Mouse (Mus musculus): ENCODE results near the gene Amz1. TPM values are rescaled to one million over a fixed set of nuclear protein-coding genes. Genes with fewer than 3 reads are reported as not detected.

The Amz1 gene
- polyA plus RNA-seq, 1 experiment from 2014 or later: 0.65 TPM

DNA sequence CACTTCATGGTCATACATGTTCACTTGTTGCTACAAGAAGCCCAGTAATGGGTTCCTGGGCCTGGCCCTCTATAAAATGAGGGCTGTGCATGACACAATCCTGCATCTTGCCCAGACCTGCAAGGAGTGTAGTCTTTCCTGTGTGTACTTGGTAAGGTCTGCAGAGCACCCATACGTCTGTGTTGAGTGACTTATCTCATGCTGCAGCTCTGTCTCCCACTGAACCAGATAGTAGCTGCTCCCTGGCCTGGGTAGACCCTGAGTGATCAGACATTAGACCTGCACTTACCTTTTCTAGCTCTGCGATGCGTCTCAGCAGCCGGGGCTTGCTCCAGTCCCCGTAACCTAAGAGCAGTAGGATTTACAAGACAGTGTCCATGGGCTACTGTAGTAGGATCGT, 41.8 kb upstream of the Amz1 start:
- Histone ChIP-seq H3K4me1 (replicated peaks; ENCODE audit: control insufficient read depth, insufficient read depth) (no peaks in the 10 kb centered on the region), H3K4me3 (ENCODE audit: low read depth, low read length) (no peak overlapping the region), H3K27ac (replicated peaks) (no peak overlapping the region), H3K36me3 (ENCODE audit: control insufficient read depth, insufficient read depth, low read length) (no peaks in the 10 kb centered on the region; the same call in 1 of the 2 replicates), H3K9ac (ENCODE audit: low read length) (no peak overlapping the region), H3K9me3 (ENCODE audit: control insufficient read depth, low read length) (no peaks in the 10 kb centered on the region), H3K4me2 (replicated peaks; ENCODE audit: low read depth) (no peak overlapping the region), H3K27me3 (ENCODE audit: control insufficient read depth, insufficient read depth, low read length) (no peaks in the 10 kb centered on the region)
- no peak for TF ChIP-seq CTCF (IDR thresholded peaks at IDR 0.05; ENCODE audit: low read depth)
- no peak for TF ChIP-seq EP300 (optimal IDR thresholded peaks at IDR 0.05)
- no peak for ATAC-seq (ENCODE audit: low FRiP score, low TSS enrichment)
- no peak for DNase-seq (ENCODE audit: low spot score)
- WGBS: 88% methylated on average over 6 of the region's 6 CpGs

DNA sequence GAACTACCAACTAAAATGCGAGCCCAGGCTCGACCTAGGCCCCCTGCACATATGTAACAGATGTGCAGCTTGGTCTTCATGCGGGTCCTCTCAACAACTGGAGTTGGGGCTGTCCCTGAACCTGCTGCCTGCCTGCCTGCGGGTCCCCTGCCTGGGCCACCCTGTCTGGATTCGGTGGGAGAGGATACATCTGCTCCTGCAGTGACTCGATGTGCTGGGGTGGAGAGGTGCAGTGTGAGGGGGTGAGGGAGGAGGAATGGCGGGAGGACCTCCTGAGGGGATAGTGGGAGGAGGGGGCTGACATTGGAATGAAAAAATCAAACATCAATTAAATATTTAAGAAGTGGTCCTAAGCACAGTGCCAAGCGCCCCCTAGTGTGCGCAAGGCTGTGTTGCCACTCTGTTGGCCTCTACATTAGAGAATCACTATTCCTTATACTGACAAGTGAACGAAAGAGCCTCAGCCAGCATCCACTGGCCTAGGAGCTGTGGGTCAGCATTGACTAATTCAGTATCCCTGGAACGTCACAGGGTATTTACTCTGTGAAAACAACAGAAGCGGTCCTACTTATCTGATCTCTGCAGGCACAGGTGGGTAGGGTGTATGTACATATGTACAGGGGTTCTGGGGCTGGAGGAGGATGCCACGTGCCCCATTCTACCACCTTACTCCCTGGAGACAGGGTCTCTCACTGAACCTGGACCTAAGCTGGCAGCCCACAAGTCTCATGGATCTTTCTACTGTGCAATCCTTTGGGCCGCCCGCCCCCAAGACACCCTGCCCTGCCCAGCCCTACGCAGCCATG, 39.4 kb upstream of the Amz1 start:
- WGBS: 57% methylated on average over 16 of the region's 16 CpGs
- DNase-seq (ENCODE audit: low spot score): no peak
- ATAC-seq (ENCODE audit: low FRiP score, low TSS enrichment): peak; percentile 59; the same call in 1 of the 2 replicates
- Histone ChIP-seq H3K27ac (replicated peaks) (no peak overlapping the region), H3K4me2 (replicated peaks; ENCODE audit: low read depth) (no peak overlapping the region), H3K36me3 (ENCODE audit: control insufficient read depth, insufficient read depth, low read length) (peaks cover 2% of the 10 kb centered on the region; the same call in 1 of the 2 replicates), H3K27me3 (ENCODE audit: control insufficient read depth, insufficient read depth, low read length) (no peaks in the 10 kb centered on the region), H3K4me1 (replicated peaks; ENCODE audit: control insufficient read depth, insufficient read depth) (no peaks in the 10 kb centered on the region), H3K9me3 (ENCODE audit: control insufficient read depth, low read length) (no peaks in the 10 kb centered on the region), H3K4me3 (ENCODE audit: low read depth, low read length) (no peak overlapping the region), H3K9ac (ENCODE audit: low read length) (no peak overlapping the region)
- TF ChIP-seq EP300 (optimal IDR thresholded peaks at IDR 0.05) (no peak), CTCF (IDR thresholded peaks at IDR 0.05; ENCODE audit: low read depth) (peak; percentile 86)

DNA sequence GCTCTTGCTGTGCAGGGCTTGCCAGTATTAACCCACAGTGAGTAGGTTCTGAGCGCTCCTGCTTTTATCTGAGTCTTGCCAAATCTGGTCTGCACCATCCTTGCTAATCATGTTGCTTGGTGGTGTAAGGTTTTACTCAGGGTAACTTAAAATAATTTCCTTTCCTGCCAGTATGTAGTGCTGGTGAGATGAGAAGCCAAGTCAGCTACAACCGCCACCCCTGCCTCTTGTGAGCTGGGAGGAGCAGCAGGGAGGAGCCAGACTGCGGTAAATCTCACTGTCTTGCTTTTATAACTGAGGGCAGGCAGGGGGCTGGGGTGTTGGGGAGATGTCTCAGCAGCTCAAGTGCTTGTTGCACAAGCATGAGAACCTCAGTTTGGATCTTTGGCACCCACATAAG, 35.5 kb upstream of the Amz1 start:
- Histone ChIP-seq H3K9me3 (ENCODE audit: control insufficient read depth, low read length) (no peaks in the 10 kb centered on the region), H3K36me3 (ENCODE audit: control insufficient read depth, insufficient read depth, low read length) (0 out of 2 replicates have a peak, but pooled peaks cover 4% of the 10 kb centered on the region), H3K27me3 (ENCODE audit: control insufficient read depth, insufficient read depth, low read length) (no peaks in the 10 kb centered on the region), H3K9ac (ENCODE audit: low read length) (no peak overlapping the region), H3K4me2 (replicated peaks; ENCODE audit: low read depth) (no peak overlapping the region), H3K27ac (replicated peaks) (no peak overlapping the region), H3K4me1 (replicated peaks; ENCODE audit: control insufficient read depth, insufficient read depth) (no peaks in the 10 kb centered on the region), H3K4me3 (ENCODE audit: low read depth, low read length) (no peak overlapping the region)
- WGBS: 66% methylated on average over 3 of the region's 3 CpGs
- ATAC-seq (ENCODE audit: low FRiP score, low TSS enrichment) (no peak), DNase-seq (ENCODE audit: low spot score) (no peak)
- TF ChIP-seq EP300 (optimal IDR thresholded peaks at IDR 0.05) (no peak), CTCF (IDR thresholded peaks at IDR 0.05; ENCODE audit: low read depth) (no peak)

DNA sequence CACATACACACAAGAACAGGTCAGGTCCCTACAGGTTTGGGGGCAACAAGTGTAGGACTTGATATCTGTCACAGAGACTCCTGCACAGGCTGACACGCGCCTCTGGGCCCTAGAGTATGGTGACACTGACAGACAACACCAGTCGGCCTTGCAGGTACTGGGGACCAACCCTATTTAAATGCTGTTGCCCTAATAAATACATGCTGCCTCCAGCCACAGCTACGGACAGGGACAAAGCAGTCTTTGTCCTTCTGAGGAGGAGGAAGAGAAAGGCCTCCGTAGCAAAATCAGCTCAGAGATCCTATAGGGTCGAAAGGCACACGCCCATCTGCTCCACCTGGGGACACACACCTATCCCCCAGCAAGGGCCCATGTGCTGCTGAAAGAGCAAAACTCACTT, 27.9 kb upstream of the Amz1 start:
- Histone ChIP-seq H3K36me3 (ENCODE audit: control insufficient read depth, insufficient read depth, low read length) (peaks cover 4% of the 10 kb centered on the region; the same call in 1 of the 2 replicates), H3K4me2 (replicated peaks; ENCODE audit: low read depth) (no peak overlapping the region)

DNA sequence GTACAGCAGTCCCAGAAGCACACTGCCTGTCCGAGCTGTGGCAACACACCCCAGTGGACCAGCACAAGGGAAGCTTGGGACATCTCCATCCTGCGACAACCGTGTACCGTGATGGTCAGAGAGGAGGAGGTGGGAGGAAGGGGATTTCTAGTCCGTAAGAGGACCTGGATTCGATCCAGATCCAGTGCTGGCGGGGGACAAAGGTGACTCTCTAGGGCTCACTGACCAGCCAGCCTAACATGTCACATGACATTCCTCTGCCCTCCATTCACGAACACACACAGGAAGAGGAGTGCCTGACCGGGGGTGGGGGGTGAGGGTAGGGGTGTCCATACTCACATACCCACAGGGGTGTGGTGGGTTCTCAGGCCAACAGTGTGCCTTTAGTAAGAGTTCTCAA, 24.2 kb upstream of the Amz1 start:
- WGBS: 80% methylated on average over 9 of the region's 9 CpGs
- TF ChIP-seq CTCF (IDR thresholded peaks at IDR 0.05; ENCODE audit: low read depth): no peak
- TF ChIP-seq EP300 (optimal IDR thresholded peaks at IDR 0.05): no peak
- H3K4me1 ChIP-seq (replicated peaks; ENCODE audit: control insufficient read depth, insufficient read depth): no peaks in the 10 kb centered on the region
- H3K9ac ChIP-seq (ENCODE audit: low read length): no peak overlapping the region
- no peak for ATAC-seq (ENCODE audit: low FRiP score, low TSS enrichment)
- no peak overlapping the region for H3K4me3 ChIP-seq (ENCODE audit: low read depth, low read length)
- no peak overlapping the region for H3K4me2 ChIP-seq (replicated peaks; ENCODE audit: low read depth)
- no peak for DNase-seq (ENCODE audit: low spot score)
- no peaks in the 10 kb centered on the region for H3K27me3 ChIP-seq (ENCODE audit: control insufficient read depth, insufficient read depth, low read length)
- H3K36me3 ChIP-seq (ENCODE audit: control insufficient read depth, insufficient read depth, low read length): peaks cover 4% of the 10 kb centered on the region; the same call in 1 of the 2 replicates
- H3K9me3 ChIP-seq (ENCODE audit: control insufficient read depth, low read length): no peaks in the 10 kb centered on the region
- H3K27ac ChIP-seq (replicated peaks): no peak overlapping the region

More for the DNA sequence above, 27.9 kb upstream of the Amz1 start:
- ATAC-seq (ENCODE audit: low FRiP score, low TSS enrichment) (no peak), DNase-seq (ENCODE audit: low spot score) (no peak)
- Histone ChIP-seq H3K4me3 (ENCODE audit: low read depth, low read length) (no peak overlapping the region), H3K4me1 (replicated peaks; ENCODE audit: control insufficient read depth, insufficient read depth) (no peaks in the 10 kb centered on the region), H3K27ac (replicated peaks) (no peak overlapping the region), H3K27me3 (ENCODE audit: control insufficient read depth, insufficient read depth, low read length) (no peaks in the 10 kb centered on the region), H3K9me3 (ENCODE audit: control insufficient read depth, low read length) (no peaks in the 10 kb centered on the region), H3K9ac (ENCODE audit: low read length) (no peak overlapping the region)
- 82% methylated on average over 7 of the region's 7 CpGs for WGBS
- TF ChIP-seq EP300 (optimal IDR thresholded peaks at IDR 0.05) (no peak), CTCF (IDR thresholded peaks at IDR 0.05; ENCODE audit: low read depth) (no peak)

DNA sequence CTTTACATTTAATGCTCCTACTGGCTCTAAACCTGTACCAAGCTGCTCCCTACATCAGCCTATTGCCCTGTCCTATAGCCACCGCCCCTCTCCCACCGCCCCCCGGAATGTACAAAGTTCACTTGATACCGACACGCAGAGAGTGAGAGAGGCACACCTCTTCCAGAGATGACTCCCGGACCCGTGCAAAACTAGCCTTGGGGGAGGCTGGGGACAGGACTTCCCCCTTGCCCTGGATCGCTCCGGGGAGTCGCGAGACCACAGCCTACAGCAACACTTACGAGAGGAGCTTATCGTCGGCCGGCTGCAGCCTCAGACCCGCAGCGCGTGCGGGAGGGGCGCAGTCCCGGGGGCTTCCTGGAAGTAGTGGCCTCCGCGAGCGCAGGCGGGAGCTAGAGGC, 22.3 kb upstream of the Amz1 start:
- H3K9me3 ChIP-seq (ENCODE audit: control insufficient read depth, low read length): no peaks in the 10 kb centered on the region
- peaks cover 4% of the 10 kb centered on the region; the same call in 1 of the 2 replicates for H3K36me3 ChIP-seq (ENCODE audit: control insufficient read depth, insufficient read depth, low read length)
- peak overlapping the region; percentile 84 for H3K27ac ChIP-seq (replicated peaks)
- DNase-seq (ENCODE audit: low spot score) (no peak), ATAC-seq (ENCODE audit: low FRiP score, low TSS enrichment) (no peak)
- peak overlapping the region; percentile 92 for H3K4me2 ChIP-seq (replicated peaks; ENCODE audit: low read depth)
- H3K27me3 ChIP-seq (ENCODE audit: control insufficient read depth, insufficient read depth, low read length): no peaks in the 10 kb centered on the region
- 1% methylated on average over 24 of the region's 25 CpGs for WGBS
- peak overlapping the region; percentile 79 for H3K9ac ChIP-seq (ENCODE audit: low read length)
- H3K4me3 ChIP-seq (ENCODE audit: low read depth, low read length): peak overlapping the region; percentile 77
- TF ChIP-seq CTCF (IDR thresholded peaks at IDR 0.05; ENCODE audit: low read depth) (no peak), EP300 (optimal IDR thresholded peaks at IDR 0.05) (no peak)
- H3K4me1 ChIP-seq (replicated peaks; ENCODE audit: control insufficient read depth, insufficient read depth): no peaks in the 10 kb centered on the region
